Mouse (Mus musculus): ENCODE data around the gene Gm20388. TPM values are rescaled to one million over a fixed set of nuclear protein-coding genes. Genes with fewer than 3 reads are reported as not detected.
A peak's percentile ranks its signal among the peaks of the same experiment; 100 is the strongest.

Gene Gm20388
- total RNA-seq, 2 experiments from 2014 or later, result 10.7 TPM; not detected in 1

DNA sequence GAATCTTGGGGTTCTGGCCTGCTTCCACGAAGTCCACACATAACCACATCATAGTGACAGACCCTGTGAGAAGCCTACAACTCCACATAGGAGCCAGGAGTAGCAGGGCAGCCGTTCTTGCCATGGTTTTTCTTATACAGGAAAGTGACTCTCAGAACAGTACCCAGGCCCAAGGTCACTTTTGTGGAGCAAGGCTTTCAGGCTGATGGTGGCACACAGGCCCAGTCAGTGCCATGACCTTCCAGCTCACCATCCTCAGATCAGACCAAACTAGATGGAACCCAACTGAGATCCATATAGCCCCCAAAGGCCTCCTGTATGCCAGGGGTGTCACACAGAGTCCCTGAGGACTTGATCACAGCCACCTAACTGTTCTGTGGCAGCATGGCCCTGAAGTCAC, 541.5 kb downstream of the Gm20388 start:
- no peak for DNase-seq (ENCODE audit: low spot score in 2 of 2)

DNA sequence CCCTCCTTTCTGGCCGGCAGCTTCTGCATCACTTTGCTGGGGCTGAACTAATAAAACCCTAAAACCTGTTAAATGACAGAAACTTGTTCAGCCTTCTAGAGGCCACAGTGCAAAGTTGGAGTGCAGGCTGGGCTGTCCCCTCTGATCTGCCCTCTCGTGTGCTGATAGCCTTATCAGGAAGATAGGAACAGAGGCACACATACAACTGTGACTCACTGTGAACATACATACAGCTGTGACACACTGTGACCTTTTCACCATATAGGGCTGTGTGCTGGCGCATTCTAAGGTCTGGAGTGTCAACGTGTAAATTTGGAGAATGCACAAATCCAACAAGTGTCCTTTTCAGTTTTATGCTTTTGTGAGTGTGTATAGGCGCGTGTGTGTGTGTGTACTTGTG, 543.8 kb downstream of the Gm20388 start:
- no peak for DNase-seq (ENCODE audit: low spot score in 2 of 2)

DNA sequence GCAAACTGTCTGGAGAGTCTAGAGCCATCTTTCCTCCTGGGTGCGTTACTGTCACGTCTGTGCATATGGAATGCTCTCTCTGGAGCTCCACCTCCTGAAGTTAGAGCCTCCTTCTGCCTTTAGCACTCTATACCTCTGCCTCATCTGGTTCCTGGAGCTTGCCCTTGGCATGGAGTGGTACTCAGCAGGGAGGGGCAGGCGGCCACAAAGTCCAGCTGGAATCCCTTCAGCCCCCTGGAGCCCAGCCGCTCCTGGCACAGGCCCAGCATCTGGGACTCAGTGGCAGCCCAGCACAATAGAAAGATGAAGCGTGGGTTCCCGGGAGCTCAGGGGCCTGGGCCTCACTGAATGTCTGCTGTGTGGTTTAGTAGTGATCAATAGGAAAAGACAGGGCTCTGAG, 549.7 kb downstream of the Gm20388 start:
- peak in 1 of 2 experiments; percentile 59 for DNase-seq (ENCODE audit: low spot score in 2 of 2)

DNA sequence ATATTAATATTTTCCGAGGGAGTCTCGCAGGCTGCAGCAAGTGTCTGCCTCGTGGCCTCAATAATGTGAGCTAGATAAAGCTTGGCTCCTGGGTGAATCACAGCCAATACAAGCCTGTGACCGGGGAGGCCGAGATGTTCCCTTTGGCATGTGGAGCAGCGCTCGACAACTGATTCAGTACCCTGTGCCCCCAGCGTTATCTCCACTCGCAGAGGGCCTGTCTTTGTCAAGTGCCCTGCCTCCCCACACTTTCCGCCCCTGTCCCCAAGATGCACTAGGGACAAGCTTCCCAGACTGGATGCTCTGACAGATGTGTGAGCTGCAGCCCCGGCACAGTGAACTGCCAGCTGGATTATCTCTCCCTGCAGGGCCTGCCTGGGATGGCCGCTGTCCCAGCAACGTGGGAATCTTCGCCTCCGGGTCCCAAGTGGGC, 551.5 kb downstream of the Gm20388 start:
- no peak for DNase-seq (ENCODE audit: low spot score in 2 of 2)

DNA sequence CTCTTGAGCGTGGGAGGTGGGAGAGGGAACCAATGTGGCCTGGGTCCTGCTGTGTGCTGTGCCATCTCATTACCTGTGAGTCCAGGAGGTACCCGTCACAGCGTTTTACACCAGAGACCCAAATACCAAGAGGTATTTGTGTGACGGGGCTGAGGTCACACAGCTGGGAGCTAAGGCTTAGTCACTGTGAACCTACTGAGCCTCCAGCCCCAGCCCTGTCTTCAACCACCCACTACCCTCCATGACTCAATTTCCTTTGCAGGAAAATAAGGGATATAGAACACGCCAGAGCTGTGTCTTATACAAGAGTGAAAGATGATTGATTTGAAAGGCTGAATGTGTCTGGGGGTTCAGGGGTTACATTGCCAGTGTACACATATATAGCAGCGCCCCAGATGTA, 552.0 kb downstream of the Gm20388 start:
- no peak for DNase-seq (ENCODE audit: low spot score in 2 of 2)

DNA sequence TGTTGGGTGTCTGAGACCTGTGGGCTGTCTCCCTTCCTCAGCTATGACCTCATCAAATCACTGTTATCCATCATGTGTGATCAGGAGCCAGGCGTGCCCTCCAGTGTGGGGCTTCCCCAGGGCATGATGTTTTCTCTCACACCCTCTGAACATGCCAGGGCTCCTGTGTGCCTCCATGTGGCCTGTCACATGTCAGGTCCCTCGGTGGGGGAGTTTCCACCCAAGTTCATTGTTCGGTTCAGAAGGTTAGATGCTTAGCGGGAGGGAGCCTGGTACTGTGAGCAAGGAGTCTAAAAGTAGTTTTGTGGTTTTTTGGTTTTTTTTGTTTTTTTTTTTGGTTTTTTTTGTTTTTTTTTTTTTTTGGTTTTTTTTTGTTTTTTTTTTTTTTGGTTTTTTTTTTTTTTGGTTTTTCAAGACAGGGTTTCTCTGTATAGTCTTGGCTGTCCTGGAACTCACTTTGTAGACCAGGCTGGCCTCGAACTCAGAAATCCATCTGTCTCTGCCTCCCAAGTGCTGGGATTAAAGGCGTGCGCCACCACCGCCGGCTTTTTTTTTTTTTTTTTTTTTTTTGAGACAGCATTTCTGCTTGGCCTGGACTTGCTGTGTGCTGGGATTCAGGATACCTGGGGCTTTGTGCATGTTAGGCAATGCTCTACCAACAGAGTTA, 553.4 kb downstream of the Gm20388 start:
- DNase-seq (ENCODE audit: low spot score in 2 of 2), result no peak

DNA sequence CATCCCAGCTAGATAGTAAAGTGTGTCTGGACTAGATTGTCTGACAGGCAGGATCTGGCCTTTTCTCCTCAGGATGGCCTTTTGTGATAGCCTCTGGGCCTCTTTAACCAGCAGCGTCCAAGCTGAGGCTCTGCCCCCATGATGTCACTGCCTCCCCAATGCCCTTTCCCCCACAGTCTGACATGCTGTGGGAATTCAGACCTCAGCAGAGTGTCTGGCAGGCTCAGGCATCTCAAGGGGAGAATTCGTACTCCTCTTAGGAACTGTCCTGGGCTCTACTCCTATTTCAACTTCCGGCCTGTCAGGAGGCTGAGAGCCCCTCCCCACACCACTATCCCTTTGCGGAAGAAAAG, 553.9 kb downstream of the Gm20388 start:
- no peak for DNase-seq (ENCODE audit: low spot score in 2 of 2)

DNA sequence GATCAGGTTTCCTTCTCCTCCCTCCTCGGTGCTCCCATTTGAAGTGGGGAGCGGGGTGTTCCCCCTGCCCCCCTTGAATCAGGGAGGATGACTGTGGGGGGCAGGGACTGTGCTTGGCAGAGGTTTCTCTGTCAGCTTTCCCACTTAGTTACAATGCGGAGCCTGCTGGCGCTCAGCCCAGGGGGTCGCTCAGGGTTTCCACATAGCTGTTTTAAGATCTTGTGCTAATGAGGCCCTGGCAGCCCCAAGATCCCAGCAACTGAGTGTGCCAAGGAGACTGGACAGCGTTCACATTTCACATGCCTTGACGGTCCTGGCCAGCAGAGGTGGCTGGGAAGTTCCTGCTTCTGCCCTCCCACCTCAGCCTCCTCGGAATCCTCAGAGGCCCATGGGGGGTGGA, 555.1 kb downstream of the Gm20388 start:
- peak in 1 of 2 experiments; percentile 79 for DNase-seq (ENCODE audit: low spot score in 2 of 2)

DNA sequence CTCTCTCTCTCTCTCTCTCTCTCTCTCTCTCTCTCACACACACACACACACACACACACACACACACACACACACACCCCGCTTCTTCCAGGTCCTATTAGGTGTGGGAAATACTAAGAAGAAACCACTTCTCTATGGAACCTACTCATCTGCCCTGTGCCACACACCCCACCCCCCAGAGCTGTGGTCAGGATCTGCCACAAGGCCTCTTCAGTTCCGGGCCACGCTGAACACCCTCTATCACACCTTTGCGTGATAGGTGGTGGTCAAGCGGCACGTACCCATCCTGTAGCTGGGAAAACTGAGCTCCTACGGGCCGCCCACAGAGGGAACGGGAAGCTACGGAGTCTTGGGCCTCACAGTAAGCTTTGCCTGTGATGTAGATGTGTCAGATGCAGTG, 555.6 kb downstream of the Gm20388 start:
- DNase-seq (ENCODE audit: low spot score in 2 of 2), result no peak

DNA sequence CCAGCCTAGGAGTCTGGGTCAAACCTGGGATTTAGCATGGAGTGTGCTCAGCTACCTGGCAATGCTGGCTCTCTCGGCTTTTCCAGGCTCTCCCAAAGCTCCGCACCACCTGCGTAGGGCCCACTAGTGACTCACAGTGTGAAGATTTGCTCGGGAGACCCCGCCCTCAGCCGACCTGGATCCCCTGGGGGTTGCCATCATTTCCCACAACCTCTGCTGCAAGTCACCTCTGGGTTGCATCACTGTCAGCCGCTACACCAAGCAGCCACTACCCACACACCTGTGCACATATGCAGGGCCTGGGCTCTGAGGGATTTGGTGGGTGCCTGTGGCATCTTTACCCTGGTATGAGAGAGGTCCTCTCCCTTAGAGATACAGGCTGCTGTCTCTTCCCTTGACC, 557.0 kb downstream of the Gm20388 start:
- DNase-seq (ENCODE audit: low spot score in 2 of 2), result no peak

DNA sequence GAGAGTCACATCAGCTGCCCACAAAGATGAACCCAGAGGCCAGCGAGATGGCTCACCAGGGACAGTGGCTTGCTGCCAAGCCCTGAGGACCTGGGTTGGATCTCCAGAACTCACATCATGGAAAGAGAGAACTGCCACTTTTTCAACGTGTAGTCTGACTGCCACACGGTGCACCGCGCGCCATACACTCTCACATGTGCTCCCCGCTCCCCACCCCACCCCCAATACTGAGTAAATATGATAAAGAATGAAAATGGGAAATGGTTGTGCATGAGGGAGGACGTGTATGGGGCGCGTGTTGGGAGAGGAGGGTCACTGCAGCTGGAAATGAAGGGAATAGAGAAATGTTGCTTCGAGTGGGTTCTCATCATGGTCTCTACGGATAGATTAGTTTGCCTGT, 559.5 kb downstream of the Gm20388 start:
- DNase-seq (ENCODE audit: low spot score in 2 of 2), result no peak

DNA sequence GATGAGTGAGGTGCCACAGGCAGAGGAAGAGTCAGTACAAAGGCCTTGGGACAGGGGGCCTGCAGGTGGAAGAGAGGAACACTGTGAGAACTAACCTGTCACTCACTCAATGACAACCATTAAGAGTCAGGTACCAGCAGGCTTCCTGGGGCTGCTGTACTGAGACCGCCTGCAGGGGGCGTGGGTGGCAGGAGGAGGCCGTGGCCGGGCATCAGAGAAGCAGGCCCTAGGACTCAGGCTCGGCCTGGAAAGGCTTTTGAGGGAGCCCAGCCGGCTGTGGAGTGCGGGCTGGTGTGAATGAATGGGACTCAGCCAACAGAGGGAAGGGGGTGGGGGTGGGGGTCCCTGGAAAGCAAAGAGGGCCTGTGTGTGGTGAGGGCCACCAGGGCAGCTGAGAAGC, 560.5 kb downstream of the Gm20388 start:
- no peak for DNase-seq (ENCODE audit: low spot score in 2 of 2)

DNA sequence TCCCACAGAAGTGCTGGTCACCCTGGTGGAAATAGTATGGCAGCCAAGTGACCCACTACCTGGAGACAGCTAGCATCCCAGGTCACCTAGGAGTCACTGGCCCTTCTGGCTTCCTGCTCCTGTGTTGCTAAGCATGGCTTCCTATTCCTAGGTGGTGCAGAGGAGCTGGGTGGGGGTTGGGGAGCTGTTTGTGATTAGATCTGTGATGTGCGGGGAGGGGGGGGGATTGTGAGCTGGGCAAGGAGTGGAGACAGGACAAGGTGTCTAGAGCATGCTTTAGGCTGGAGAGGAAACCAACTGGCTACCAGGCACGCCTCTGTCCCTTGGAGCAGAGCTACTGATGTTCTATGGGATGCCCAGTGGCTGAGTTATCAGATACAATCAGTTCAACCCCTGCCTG, 561.1 kb downstream of the Gm20388 start:
- DNase-seq (ENCODE audit: low spot score in 2 of 2), result no peak

DNA sequence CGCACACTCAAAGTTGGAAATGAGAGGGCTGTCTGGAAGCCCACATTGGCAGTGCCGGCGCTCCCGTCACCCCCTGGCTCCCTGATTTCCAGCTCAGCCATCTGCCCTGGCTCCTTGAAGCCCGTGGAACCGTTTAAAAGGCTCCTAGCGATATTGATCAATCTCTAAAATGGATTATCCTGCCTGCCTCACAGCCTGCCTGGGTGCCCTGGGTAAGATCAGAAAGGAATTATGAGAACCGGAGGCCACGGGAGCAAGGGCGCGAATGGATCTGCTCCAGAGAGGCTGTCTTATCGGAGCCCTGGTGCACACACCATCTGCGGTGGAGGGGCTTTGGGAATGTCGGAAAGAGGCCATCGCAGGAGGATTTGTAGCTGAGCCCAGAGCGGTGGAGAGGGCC, 561.6 kb downstream of the Gm20388 start:
- DNase-seq (ENCODE audit: low spot score in 2 of 2), result no peak

DNA sequence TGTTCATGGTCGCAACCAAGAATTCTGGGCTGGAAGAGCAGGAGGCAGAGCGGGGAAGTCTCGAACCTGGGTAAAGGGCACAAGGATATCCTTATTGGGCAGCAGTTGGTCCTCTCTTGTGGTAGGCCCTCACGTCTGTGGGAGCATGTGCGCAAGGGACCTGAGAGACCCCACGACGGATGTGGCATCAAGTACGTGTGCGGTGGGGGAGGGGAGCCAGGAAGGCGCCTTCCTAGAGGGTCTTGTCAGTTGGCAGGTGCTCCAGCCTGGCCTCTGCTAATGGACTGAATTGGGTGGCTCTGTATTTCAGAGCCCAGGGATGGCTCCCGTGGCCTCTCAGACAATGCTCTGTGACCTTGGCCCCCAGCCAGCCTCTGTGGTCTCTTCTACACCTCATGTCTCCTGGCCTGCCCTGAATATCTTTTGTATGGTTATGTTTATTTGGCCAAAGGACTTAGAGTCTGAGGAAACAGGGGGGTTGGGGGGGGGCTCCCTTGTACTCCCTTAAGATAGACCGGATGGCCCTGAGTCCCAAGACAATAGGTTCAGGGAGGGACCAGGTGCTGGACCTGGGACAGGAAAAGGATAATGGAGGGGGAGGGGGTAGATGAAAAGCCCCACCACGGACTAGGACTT, 563.2 kb downstream of the Gm20388 start:
- DNase-seq (ENCODE audit: low spot score in 2 of 2), result no peak

DNA sequence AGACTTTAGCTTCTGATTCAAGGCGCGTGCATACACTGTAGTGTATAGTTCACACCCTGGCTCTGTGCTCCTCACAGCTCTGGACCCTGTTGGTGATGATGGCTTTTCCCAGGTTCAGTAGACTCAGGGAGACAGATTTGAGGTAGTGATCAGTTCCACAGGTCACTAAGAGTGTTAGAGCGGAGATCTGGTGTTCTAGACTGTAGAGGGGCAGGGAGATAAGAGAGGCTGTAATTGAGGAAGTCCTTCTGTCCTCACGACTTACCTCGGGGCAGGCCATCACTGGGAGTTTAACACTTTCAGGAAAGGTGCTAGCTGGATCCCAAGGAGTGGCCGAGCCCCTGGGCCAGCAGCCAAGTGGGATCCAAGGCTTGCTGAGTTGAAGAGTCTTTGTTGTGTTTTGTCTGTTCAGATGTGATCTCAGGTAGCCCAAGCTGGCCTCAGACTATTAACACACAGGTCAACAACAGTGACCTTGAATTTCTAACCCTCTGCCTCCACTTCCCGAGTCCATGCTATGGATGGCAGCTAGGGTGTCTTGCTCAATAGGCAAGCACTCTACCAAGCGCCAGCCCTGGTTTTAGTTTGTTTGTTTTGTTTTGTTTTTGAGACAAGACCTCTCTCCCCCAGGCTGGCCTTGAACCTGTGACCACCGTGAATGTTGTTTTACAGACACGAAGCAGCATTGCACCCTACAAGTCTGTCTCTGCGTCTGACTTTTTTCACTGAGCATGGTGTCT, 564.0 kb downstream of the Gm20388 start:
- DNase-seq (ENCODE audit: low spot score in 2 of 2), result no peak

DNA sequence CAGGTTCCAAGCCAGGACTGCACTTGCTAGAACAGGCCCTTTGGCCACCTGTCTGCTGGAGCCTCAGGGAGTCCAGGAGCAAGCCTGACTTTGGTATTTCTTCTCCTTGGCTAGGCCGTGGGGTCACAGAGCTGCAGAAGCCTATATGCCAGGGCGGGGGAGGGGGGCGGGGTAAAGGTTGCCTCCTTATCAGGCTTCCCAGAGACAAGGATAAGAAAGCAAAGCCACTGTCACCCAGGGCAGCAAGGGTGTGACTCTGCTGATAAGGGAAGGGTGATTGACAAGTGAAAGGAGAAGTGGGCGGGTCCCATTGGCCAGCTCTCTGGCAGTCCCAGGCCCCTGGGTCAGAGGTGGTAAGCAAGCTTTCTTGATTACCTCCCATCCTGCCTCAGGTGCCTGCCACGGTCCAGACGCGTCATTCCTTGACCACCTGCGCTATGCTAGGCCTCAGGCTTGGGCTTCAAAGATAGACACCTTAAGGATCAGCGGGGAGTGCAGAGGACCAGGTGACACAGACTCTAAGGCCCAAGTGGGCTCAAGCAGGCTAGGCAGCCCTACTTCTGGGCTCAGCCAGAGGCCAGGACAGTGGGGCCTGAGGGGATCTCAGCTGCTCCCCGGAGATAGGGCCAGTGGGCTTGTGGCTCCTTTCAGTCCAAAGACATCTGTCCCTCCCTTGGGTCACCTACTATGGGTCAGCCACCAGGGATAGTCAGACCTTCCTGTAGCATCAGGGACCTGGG, 565.0 kb downstream of the Gm20388 start:
- DNase-seq (ENCODE audit: low spot score in 2 of 2), result no peak

DNA sequence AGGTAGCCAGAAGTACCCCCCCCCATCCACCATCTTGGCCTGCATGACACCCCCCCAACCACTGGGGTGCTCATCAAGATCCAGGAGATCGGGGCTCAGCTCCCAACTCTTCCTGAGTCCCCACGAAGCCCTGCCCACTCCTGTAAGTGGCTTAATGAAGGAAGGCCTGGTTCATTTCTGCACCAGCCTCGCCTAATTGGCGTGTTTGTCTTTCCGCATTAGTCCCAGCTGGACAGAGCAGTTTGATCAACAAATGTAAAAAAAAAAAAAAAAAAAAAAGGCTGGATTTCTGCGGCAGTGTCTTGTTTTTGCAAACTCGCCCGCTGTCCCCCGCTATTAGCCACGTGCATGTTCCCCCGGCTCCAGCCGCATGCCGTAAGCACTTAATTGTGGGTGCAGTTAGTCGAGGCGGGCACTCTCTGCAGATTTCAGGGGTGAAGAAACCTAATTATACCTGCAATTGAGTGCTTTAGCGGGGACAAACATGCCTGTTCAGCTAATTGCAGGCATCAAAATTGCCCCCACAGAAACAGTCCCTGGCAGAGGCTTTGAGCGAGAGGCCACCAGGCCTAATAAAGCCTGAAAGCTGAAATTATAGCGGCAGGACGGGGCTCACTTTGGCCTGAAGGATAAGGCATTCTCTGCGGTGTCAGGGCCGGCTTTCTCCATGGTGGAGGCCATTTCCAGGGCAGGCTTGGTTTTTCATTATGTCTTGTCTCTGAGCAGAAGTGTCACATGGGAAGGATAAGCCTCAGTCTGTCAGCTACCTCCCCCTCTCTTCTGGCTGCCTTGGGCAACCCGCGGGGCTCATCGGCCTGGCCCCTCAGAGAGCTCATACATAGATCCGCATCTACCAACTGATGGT, 566.3 kb downstream of the Gm20388 start:
- DNase-seq (ENCODE audit: low spot score in 2 of 2), result no peak

DNA sequence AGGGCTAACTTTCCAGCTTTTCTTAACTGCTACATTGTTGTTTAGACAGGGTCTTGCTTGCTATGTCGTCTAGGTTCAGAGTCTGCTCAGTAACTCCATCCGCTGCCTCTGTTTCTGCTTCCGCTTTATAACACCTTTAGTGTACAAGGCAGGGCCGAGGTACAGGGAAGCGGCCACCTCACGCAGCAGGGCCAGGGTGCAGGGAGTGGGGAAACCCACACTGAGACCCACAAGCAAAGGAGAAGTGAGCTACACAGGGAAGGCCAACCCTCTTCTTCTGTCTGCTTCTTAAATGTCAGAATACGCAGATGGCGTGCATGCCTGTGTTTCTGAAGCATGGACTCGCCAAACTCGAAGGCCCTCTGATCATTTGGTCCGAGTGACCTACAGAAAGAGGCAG, 568.1 kb downstream of the Gm20388 start:
- DNase-seq (ENCODE audit: low spot score in 2 of 2), result no peak

DNA sequence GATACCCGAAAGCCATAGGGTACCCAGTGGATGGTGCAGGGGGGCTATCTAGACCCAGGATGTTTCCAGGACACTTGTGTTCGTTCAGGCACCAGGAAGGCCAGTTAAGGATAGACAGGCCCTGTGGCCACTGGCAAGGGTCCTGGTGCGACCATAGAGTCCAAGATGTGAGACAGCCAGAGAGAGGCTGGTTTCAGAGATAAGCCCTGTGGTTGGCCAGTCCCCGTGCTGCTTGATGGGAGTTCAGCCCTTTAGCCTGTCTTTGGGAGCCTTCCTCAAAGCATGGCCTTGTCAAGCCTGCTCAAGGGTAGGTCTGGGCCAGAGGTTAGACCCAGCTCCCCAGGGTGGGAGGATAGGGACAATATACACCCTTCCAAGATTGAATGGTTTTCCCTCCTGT, 569.0 kb downstream of the Gm20388 start:
- no peak for DNase-seq (ENCODE audit: low spot score in 2 of 2)

Measured in layer of hippocampus, adult 18-20 months (tissue).